19 mouse cellular contexts compared by ENCODE assay signal in the genomic region with DNA sequence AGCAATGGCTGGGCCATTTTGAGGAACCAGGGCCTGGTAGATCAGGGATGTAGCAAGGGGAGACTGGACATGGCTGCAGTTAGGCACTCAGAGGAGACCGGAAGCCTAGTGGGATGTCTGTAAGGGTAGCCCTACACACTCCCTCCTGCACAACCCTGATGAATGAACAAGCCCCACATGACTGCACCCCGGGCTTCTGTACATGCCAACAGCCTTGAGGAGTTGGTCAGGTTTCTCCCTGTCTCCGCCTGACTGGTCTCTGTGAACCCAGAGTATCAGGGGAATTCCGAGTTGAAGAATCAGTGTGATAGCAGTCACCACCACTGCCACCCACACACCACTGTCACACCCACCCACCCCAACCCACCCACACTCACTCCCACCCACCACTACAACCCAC.
DNase-seq lines count a peak whose midpoint lies in the region; ATAC-seq lines count a peak whose summit lies in the region.
"Had no signal": no experiment of that assay in that cellular context is flagged by ENCODE, and none has a peak within 500 bp of the region (broad histone marks: within the 10 kb centered on the region; RNA-seq: fewer than 3 reads in every experiment).

No protein-coding gene starts in this region.

- no peak overlapping the region for H3K4me3 ChIP-seq in kidney, embryonic 15.5 days (replicated peaks)
- H3K4me3 ChIP-seq in midbrain, embryonic 11.5 days (ENCODE audit: low read depth, low read length) = no peak overlapping the region
- no peak overlapping the region for H3K4me3 ChIP-seq in midbrain, embryonic 14.5 days (replicated peaks; ENCODE audit: low read depth, low read length)
- H3K4me3 ChIP-seq: embryonic facial prominence, embryonic 10.5 days; embryonic facial prominence, embryonic 12.5 days; forebrain, embryonic 13.5 days; forebrain, embryonic 15.5 days had no signal

- H3K4me2 ChIP-seq in kidney, embryonic 15.5 days = no peak overlapping the region
- H3K4me2 ChIP-seq in midbrain, embryonic 11.5 days = no peak overlapping the region
- no peak overlapping the region for H3K4me2 ChIP-seq in midbrain, embryonic 14.5 days (ENCODE audit: low read length)
- H3K4me2 ChIP-seq: embryonic facial prominence, embryonic 12.5 days; forebrain, embryonic 13.5 days; forebrain, embryonic 15.5 days had no signal

- no peaks in the 10 kb centered on the region for H3K4me1 ChIP-seq in kidney, embryonic 15.5 days
- H3K4me1 ChIP-seq in midbrain, embryonic 11.5 days (ENCODE audit: control insufficient read depth, insufficient read depth, low read length) = no peaks in the 10 kb centered on the region
- no peaks in the 10 kb centered on the region for H3K4me1 ChIP-seq in midbrain, embryonic 14.5 days (ENCODE audit: control insufficient read depth, insufficient read depth, low read length)
- H3K4me1 ChIP-seq: embryonic facial prominence, embryonic 10.5 days; forebrain, embryonic 13.5 days; forebrain, embryonic 15.5 days had no signal

- 49% methylated on average over 4 of the region's 4 CpGs for WGBS in kidney, embryonic 15.5 days
- 89% methylated on average over 4 of the region's 4 CpGs for whole genome bisulfite sequencing in midbrain, embryonic 11.5 days
- WGBS in midbrain, embryonic 14.5 days = 91% methylated on average over 4 of the region's 4 CpGs

- H3K9me3 ChIP-seq in kidney, embryonic 15.5 days (replicated peaks) = 0 out of 2 replicates have a peak, but pooled peaks cover 4% of the 10 kb centered on the region
- H3K9me3 ChIP-seq in midbrain, embryonic 11.5 days (ENCODE audit: control insufficient read depth, low read length) = no peaks in the 10 kb centered on the region; the same call in 1 of the 2 replicates
- no peaks in the 10 kb centered on the region for H3K9me3 ChIP-seq in midbrain, embryonic 14.5 days (ENCODE audit: control insufficient read depth, low read length)
- H3K9me3 ChIP-seq: embryonic facial prominence, embryonic 12.5 days; forebrain, embryonic 15.5 days had no signal

- 0 out of 2 replicates have a peak, but pooled peaks have one; percentile 46 for ATAC-seq in kidney, embryonic 15.5 days (replicated peaks; ENCODE audit: low FRiP score)
- ATAC-seq in midbrain, embryonic 11.5 days (ENCODE audit: low FRiP score) = no peak
- ATAC-seq in midbrain, embryonic 14.5 days (ENCODE audit: low FRiP score, low TSS enrichment) = no peak
- ATAC-seq: activated CD4-positive, CD25-positive, alpha-beta regulatory T cell, adult 4 months; forebrain, embryonic 13.5 days; forebrain, embryonic 15.5 days; forebrain, postnatal 0 days had no signal

- H3K27ac ChIP-seq in kidney, embryonic 15.5 days = no peak overlapping the region
- H3K27ac ChIP-seq in midbrain, embryonic 11.5 days (ENCODE audit: low read depth, low read length) = no peak overlapping the region
- no peak overlapping the region for H3K27ac ChIP-seq in midbrain, embryonic 14.5 days (replicated peaks; ENCODE audit: low read depth, low read length)
- H3K27ac ChIP-seq: embryonic facial prominence, embryonic 10.5 days; embryonic facial prominence, embryonic 12.5 days; forebrain, embryonic 13.5 days; forebrain, embryonic 15.5 days had no signal

- H3K27me3 ChIP-seq in kidney, embryonic 15.5 days = no peaks in the 10 kb centered on the region
- no peaks in the 10 kb centered on the region for H3K27me3 ChIP-seq in midbrain, embryonic 11.5 days (ENCODE audit: control insufficient read depth, insufficient read depth, low read length)
- H3K27me3 ChIP-seq in midbrain, embryonic 14.5 days (ENCODE audit: control insufficient read depth, insufficient read depth, low read length) = no peaks in the 10 kb centered on the region
- H3K27me3 ChIP-seq: embryonic facial prominence, embryonic 12.5 days; forebrain, embryonic 15.5 days had no signal

- H3K9ac ChIP-seq in kidney, embryonic 15.5 days = no peak overlapping the region
- no peak overlapping the region for H3K9ac ChIP-seq in midbrain, embryonic 11.5 days (ENCODE audit: low read length)
- H3K9ac ChIP-seq in midbrain, embryonic 14.5 days (replicated peaks; ENCODE audit: low read length) = no peak overlapping the region
- H3K9ac ChIP-seq: embryonic facial prominence, embryonic 12.5 days; forebrain, embryonic 13.5 days; forebrain, embryonic 15.5 days; forebrain, postnatal 0 days had no signal

- no peaks in the 10 kb centered on the region for H3K36me3 ChIP-seq in kidney, embryonic 15.5 days
- H3K36me3 ChIP-seq in midbrain, embryonic 11.5 days (ENCODE audit: control insufficient read depth, insufficient read depth, low read length) = no peaks in the 10 kb centered on the region
- no peaks in the 10 kb centered on the region for H3K36me3 ChIP-seq in midbrain, embryonic 14.5 days (ENCODE audit: control insufficient read depth, insufficient read depth, low read length)
- H3K36me3 ChIP-seq: embryonic facial prominence, embryonic 10.5 days; embryonic facial prominence, embryonic 12.5 days; forebrain, embryonic 15.5 days had no signal

- DNase-seq in kidney, postnatal 10 days = no peak
- peak; percentile 41 for DNase-seq in midbrain, embryonic 11.5 days (ENCODE audit: low spot score, missing footprints)
- DNase-seq in midbrain, embryonic 14.5 days = no peak
- no peak for DNase-seq in gastrocnemius, postnatal 4 days (ENCODE audit: low spot score in 2 of 2)
- DNase-seq: adrenal gland, adult 8-10 months; adrenal gland, postnatal 14 days; adrenal gland, postnatal 36 days; cerebellum, adult 11-12 months; cerebellum, adult 2 months; cerebellum, adult 9-10 months; cerebellum, postnatal 10 days; cerebellum, postnatal 25 days; forebrain, postnatal 0 days had no signal
